Mouse (Mus musculus) NIH3T3 (cell line): ENCODE measurements around the gene Hist2h3c1.
"Not testable (repeated sequence)": the region's sequence is repeated elsewhere in the genome, so short reads cannot be mapped to it uniquely, and the experiment has no call there.

Source experiments
- DNase-seq: peaks from one replicate; pipeline ENCODE4 v3.0.0-alpha.2; 2012; ENCODE audit warnings: low read depth

Gene Hist2h3c1

DNA sequence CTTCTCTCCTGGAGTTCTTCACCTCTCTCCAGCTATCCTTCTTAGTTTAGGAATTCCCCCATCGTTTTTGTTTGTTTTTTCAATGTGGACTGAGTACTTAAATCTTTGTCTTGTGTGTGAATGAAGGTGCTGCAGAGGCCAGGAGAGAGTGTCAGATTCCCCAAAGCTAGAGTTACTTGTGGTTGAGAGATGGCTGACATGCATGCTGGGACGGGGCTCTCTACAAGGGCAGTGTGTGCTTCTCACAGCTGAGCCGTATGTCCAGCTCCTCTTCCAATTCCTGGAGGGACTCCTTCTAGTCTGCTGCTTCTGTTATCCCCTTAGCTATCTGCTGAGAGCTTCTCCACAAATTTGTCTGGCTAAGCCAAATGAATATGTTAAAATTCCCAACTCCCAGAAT lies 10.6 kb upstream of the Hist2h3c1 start:
- DNase-seq, result no peak

DNA sequence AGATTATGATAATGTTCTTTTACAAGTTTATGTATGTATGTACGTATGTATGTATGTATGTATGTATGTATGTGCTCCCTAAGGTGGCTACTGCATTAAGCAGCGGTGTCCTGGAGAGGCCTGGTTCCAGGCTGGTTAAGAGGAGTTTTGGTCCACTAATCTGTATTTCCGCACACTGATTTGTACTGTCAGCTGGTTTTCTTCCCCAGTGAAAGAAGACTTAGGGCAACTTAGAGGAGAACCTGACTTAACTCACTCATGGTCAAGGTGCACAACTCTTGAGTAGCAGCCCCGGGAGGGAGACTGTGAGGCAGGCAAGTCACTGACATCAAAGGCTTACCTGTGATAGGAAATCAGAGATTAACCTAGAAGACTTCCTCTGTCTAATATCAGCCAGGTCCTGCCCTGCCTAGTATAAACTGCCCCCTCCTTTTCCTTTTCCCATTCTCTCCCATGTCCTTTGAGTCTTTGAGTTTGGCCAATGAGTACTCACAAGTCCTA lies 9.6 kb upstream of the Hist2h3c1 start:
- DNase-seq, result no peak

DNA sequence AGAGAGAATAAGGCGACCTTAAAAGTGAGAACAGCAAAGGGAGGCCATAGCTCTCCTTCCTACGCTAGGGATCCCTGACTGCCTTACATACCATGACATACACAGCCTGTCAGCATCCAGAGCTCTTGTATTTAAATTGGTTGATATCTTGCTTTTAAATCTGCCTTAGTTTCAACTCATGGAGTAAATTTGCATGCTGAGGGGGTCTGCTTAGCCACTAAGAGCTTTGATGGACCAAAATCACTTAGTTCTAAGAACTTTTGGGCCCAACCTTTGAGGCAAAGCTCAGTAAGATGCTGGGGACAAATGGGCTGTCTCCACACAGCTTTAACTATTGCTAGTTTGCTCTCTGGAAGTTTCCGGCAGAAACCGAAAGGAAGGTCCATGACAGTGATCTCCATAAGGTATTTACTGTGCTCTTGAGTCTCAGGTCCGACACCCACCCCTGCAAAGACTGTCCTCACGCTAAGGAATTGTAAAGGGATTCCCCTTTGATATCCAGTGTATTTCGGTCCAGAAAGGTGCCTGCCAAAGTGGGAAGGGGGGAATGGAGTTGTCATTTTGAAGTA lies 9.1 kb upstream of the Hist2h3c1 start:
- peak; percentile 38 for DNase-seq

DNA sequence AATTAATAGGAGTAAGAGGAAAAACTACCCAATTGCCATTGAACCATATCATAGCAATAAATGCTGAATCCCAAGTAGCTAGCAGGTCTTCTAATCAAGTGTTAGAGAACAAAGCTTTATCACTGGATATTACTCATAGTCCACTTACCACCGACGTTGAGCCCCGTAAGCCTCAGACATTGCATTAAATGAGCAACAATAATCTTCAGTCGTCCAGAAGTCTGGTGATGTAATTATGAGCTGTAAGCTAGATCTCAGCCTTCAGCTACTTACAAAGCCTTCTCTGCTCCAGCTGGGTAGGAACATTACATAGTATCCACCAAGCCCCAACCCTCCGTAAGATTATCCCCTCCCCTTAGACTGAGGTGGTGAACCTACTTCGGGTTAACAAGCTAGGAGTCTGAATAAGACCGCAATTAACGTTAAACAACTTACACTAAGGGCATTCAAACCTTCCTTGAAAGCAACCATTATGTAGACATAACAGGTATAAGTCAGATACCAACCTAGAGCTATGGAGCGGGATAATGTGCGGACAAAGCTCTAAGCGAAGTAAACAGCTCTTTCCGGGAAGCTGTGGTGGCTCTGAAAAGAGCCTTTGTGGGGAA lies 8.5 kb upstream of the Hist2h3c1 start:
- peak; percentile 57 for DNase-seq

DNA sequence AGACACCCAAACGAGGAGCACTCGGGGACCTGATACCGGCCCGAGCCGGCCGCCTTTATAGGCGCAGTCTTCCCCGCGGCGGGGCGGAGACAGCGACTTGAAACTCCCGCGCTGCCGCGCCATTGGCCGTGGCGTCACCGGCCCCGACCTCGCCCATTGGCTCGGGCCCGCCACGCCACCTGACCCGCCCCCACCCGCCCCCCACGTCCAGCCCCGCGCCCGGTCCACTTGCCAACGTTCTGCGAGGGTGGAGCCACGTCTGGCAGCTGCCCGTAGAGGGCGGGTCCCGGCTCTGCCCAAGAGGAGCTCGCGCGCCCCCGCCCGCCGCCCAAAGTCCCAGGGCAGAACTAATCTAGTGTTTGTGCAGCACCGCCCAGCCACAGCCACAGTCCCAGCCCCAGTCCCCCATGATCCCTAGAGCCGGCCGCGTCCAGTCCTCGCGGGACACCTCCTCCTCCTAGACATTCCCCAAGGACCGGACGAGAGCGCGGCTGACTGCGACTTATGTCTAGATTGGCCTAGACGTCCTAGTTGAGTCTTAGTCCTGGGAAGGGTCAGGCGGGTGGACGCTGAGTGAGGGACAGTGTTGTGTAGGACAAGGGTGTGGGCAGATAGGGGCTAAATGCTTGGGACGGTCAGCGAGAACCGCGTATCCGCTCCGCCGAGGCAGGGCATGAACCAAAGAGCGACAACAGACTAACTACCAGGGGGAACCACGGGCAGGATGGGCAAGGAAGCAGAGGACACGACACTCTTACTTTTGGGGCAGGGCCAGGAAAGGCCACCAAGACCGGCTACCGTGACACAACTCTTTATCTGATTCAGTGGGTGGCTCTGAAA lies 7.3 kb upstream of the Hist2h3c1 start, which contains the start of gene Hist2h3c2:
TSS of gene Hist2h3c2 (minus strand) at position 174 of the 840 bp plus-strand sequence.
- DNase-seq, result not testable (repeated sequence)

DNA sequence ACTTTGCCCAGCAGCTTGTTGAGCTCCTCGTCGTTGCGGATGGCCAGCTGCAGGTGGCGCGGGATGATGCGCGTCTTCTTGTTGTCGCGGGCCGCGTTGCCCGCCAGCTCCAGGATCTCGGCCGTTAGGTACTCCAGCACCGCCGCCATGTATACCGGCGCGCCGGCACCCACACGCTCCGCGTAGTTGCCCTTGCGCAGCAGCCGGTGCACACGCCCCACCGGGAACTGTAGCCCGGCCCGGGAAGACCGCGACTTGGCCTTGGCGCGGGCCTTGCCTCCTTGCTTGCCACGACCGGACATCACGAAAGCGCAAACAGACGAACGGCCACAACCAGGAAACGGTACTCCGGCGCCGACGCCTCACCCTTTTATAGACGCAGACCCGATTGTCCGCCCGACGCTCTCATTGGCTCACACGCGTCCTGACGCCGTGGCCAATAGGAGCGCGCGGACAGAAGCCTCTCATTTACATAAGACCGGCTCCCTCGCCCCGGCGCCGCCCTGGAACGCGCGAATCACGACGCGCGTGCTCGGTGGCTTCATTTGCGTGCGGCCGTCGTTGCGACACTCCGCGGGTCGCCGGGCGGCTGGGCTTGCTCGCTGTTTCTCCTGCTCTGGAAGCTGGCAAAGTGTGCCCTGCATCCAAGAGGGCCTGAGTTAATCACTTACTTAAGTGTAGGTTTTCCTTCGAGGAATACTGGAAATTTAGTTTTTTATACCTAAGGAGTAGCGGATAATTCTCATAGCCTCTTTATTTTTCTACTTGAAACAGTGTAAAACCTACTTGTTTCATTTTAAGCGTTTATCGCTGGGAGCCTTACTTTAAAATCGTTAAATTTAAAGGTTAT lies 6.3 kb upstream of the Hist2h3c1 start, which contains the start of gene Hist2h2aa2:
TSS of gene Hist2h2aa2 (minus strand) at position 328 of the 850 bp plus-strand sequence.
- DNase-seq, result peak; percentile 74

DNA sequence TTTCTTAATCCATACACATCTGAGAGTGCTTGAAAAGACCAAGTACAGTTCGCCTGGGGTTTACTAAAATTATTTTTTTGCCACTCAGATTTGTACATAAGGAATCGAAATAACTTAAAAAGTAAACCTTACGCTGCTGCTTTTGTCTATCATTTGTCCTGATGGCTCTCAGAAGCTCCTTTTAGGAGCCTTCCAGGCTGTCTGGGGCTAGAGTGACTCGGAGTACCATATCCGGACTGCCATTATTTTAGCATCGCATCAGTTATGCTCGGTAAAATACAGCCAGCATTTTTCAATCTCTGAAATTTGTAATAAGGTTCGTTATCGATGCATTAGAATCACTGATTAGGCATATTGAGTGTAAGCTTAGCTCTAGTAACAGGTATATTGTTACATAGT lies 5.7 kb upstream of the Hist2h3c1 start:
- no peak for DNase-seq

DNA sequence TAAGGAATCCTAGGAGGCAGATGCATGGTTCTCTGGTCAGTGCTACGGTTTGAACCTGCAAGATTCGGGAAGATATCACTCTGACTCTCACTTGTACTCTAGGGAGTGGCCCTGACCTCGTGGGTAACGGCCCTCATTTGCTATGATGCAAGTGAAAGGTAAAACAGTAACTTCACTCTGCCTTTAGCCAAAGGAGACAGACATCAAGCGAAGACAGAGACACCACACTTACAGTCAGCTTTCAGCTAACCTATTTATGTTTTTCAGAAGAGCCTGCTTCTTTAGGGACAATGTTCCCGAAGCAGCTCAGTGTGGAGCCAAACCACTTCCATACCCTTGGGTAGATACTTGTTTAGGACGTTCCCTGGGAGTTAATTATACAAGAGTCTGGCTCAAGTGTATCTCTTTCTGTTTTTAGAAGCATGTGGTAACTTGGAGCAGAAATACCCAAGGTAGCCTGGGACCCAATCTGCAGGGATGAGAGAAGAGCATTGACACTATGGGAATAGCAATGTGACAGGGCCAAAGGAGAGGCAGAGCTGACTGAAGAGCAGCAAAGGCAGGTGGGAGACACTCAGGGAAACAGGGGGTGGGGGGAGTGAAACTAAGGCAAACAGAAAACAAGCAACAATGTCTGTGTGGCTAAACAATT lies 2.4 kb upstream of the Hist2h3c1 start:
- peak; percentile 11 for DNase-seq

DNA sequence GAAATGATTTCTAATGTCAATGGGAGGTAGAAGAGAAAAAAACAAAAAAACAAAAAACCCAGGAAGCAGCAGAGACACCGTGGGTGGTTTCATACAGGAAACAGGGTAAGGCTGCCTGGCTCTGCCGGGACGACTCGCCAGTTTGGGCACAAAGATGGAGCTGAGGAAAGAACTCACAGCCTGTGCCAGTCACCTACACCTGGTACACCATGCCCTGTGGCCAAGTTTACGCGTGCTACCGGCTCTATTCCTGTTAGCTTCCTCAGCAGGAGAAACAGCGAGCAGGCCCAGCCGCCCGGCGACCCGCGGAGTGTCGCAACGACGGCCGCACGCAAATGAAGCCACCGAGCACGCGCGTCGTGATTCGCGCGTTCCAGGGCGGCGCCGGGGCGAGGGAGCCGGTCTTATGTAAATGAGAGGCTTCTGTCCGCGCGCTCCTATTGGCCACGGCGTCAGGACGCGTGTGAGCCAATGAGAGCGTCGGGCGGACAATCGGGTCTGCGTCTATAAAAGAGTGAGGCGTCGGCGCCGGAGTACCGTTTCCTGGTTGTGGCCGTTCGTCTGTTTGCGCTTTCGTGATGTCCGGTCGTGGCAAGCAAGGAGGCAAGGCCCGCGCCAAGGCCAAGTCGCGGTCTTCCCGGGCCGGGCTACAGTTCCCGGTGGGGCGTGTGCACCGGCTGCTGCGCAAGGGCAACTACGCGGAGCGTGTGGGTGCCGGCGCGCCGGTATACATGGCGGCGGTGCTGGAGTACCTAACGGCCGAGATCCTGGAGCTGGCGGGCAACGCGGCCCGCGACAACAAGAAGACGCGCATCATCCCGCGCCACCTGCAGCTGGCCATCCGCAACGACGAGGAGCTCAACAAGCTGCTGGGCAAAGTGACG lies 1.2 kb upstream of the Hist2h3c1 start, which contains the start of gene Hist2h2aa1:
TSS of gene Hist2h2aa1 (plus strand) at position 495 of the 884 bp plus-strand sequence.
- DNase-seq, result peak; percentile 86

DNA sequence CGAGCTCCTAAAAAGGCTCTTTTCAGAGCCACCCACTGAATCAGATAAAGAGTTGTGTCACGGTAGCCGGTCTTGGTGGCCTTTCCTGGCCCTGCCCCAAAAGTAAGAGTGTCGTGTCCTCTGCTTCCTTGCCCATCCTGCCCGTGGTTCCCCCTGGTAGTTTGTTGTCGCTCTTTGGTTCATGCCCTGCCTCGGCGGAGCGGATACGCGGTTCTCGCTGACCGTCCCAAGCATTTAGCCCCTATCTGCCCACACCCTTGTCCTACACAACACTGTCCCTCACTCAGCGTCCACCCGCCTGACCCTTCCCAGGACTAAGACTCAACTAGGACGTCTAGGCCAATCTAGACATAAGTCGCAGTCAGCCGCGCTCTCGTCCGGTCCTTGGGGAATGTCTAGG lies 467 bp upstream of the Hist2h3c1 start:
- DNase-seq, result not testable (repeated sequence)

DNA sequence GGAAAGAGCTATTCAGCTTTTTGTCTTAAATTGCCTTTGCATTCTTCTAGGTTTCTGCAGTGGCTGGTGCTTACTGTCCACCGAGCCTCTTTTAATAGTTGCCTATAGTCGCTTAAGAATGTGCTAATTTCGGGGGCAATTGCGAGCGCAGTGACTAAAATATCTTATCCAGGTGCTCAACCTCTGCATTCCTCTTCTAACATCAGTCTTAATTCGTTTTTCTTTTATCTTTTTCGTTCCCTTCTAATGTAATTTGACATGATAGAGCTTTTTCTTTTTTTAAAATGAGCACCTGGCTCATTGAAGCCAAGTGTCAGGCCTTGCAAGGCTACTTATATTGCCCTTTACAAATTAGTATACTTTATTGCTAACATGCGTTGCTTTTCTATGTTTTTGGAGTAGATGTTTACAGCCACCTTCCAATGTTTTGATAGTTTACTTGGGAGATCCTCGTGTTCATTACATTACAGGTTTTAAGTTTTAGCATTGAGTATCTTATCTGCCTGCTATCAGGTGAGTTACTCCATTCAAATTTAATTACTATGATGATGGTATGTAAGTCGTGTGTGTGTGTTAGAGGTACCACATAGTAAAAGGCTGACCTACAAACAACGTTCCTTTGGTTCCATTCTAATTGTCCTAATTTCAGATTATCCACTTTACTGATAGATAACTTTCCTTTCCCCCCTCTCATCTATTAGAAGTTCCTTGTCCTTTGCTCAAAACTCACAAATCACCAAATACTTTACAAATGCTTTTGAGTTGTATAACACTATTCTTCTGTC lies 1.1 kb downstream of the Hist2h3c1 start:
- no peak for DNase-seq

DNA sequence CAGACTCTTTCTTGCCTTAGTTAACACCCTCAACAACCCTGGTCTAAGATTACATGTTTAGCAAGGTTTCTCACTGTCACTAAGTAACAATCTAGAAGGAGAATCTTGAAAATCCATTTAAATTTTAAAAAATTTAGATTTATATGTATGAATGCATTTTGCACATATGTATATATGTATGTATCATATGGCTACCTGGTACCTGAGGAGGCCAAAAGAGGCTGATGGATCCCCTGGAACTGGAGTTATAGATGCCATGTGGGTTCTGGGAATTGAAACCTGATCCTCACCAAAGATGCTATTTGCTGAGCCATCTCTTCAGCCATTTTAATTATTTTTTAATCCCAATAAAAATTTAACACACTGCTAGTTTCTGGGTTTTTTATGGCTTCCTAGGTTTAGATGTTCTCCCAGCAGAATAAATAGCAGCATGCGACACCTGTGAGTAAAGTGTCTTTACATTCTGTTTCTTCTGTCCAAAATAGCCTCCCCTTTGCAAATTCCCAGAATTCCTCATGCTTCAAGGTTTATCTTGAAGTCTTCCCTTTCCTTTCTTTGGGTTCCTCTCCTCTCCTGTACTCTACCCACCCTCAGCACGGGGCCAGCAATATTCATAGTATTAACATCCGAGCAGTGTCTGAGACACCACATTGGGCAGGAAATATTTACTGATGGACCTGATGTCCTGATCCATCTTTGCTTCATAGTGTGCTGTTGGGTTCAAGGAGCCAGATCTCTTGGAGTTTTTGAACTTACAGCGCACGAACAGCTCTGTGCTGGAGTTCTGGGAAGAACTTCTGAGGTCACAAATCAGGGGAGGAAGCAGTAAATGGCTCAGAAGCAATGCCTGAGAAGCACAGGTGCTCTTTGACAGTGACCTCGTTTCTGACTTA lies 1.9 kb downstream of the Hist2h3c1 start:
- no peak for DNase-seq

DNA sequence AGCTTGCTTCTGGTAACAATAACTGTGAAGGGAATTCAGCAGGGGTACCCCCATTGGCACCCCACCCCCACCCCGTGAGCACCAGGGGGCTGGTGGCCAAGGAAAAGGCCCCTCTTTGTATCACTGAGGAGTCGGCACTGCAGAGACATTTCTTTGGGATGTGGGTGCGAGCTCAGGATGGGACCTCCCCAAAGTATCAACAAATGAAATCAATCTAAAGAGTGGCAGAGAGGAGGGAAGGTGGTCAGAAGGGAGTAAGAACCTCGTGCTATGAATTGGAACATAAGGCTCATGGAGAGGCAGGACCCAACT lies 2.5 kb downstream of the Hist2h3c1 start:
- DNase-seq, result no peak

DNA sequence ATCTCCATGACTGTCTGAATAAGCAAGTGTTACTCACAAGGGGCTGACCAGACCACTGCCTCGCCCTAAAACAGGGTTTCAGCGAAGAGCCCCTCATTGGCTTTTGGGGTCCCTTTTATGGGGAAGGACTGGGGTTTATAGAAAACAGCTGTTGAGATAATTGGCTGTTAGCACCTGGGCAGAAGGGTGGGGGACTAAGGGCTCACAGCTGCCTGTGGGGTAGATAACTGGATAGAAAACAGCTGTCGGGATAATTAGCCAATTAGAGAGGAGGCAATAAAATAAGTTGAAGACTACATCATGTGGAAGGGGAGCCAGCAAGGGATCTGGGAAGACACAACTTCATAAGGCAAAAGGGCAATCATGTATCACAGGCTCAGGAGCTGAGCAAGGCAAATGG lies 4.4 kb downstream of the Hist2h3c1 start:
- DNase-seq, result no peak

DNA sequence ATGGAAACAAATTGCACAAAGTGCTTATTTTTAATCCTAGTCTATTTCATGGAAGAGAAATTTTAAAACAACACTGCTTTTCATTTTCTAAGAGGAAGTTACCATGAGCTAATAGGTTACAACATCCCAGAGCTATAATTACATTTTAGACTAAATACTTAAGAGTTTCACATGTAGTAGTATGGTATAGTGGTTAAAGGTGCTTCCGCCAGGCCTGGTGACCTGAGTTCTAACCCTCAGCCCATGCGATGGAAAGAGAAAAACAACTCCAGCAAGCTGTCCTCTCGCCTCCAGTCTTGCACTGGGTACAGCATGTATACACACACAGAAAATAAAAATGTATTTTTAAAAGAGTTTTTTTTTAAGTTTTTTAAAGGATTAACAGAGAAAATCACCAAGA lies 5.3 kb downstream of the Hist2h3c1 start:
- no peak for DNase-seq

DNA sequence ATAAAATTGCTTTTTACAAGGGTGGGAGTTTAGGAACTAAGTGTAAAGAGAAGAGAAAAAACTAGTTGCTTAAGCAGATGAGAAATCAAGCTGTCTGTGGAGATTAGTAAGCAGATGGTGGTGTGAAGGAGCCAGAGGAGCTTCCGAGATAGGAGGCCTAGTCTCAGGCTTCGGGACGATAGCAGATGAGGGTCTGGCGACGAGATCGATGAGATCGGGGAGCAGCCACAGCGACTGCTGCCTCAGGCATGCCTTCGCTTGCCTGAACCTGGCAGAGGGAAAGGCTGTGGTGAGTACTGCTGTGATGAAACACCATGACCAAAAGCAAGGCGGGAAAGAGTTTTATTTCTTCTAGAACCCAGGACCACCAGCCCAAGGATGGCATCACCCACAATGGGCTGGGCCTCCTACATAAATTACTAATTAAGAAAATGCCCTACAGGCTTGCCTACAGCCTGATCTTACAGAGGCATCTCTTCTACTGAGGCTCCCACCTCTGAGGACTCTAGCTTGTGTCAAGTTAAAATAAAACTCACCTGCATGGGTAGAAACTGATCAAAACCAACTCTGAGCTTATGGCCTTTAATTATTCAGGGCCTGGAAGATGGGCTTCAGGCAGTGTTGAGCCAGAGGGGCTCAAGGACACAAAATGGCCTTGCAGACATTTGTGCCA lies 8.3 kb downstream of the Hist2h3c1 start:
- DNase-seq, result no peak

DNA sequence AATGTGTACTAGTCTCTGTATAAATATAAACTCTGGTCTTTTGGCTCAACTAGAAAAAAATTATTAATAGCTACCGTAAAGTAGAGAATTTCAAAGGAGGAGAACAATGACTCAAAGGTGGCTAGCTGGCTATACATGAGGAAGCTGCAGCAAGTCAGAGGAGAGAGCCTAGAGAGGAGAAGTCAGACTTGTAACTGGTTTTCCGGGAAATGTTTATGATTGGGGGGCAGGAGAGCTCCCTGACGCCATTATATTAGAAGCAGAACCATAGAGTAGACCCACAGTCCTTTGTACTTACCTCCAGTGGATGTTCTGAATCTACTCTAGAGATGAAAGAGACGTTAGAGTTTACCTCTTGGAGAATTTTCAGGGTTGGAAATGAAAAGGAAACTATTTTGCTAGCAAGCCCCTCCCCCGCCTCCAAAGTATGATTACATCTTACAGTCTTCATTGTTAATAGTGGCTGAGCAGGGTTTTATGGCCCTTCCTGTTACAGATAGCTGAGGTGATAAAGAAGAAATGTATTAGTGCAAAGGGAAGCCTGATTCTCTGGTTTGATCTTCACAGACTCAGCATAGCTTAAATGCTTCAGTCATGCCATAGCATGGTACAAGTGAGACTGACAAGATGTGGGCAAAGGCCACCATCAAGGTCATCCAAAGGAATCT lies 9.6 kb downstream of the Hist2h3c1 start:
- DNase-seq, result no peak
